Mouse (Mus musculus): ENCODE measurements at regions not wholly inside any gene's neighbourhood (a gene's known extent, or its start where the extent isn't known, plus 50 kb on each side); places are given as distances from the start of the nearest gene placed in this dataset.

DNA sequence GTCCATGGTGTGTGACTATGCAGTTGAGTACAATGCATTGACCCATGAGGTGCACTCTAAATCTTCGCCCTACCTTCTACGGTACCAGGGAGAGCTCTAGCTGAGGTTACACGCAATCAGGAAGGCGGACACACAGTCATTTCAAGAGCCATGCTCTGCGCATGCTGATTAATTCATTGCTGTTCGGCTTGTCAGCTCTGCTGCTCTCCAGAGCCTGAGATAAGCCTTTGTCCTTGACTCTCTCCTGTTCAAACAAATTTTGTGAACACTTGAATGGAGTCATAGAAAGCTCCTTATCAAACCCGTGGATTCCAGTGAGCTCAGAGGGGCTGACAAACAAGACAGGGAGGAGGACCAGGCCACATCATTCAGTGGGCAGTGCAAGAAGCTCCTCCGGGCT lies 304.8 kb upstream of the Zmiz1 start:
- no peak for TF ChIP-seq CTCF (IDR thresholded peaks at IDR 0.05; ENCODE audit: borderline replicate concordance, insufficient read depth, low read depth, low read length)
- TF ChIP-seq POLR2A (IDR thresholded peaks at IDR 0.05; ENCODE audit: borderline replicate concordance, insufficient read depth, low read length): no peak

All from cerebellum, adult 2 months (tissue).